Mouse (Mus musculus) CH12.LX (cell line): ENCODE results near the gene Sypl. TPM values are rescaled to one million over a fixed set of nuclear protein-coding genes. Genes with fewer than 3 reads are reported as not detected.

Experiments
- DNase-seq: peaks from one replicate; pipeline ENCODE4 v3.0.0-alpha.2; 2013; ENCODE audit errors: extremely low read depth
- H3K27ac ChIP-seq: 2 replicates; pipeline ENCODE4 v1.5.1; 2012; ENCODE audit warnings: low read depth, mild to moderate bottlenecking, control low read depth, moderate library complexity; ENCODE audit not compliant: insufficient read depth
- H3K27me3 ChIP-seq: replicated peaks from 2 replicates; pipeline ENCODE3; 2012; ENCODE audit warnings: inconsistent platforms
- H3K36me3 ChIP-seq, 2 experiments: replicated peaks in 1 of 2; 2 replicates each; pipeline versions ENCODE3 to v1.6.1; 2012; ENCODE audit warnings: inconsistent platforms in 1 of 2, low read length in 1 of 2, mild to moderate bottlenecking in 1 of 2, mixed read lengths in 1 of 2, moderate library complexity in 1 of 2; ENCODE audit not compliant: control insufficient read depth in 1 of 2, insufficient read depth in 1 of 2
- H3K4me1 ChIP-seq, 2 experiments: 2 replicates each; pipeline ENCODE4 v1.6.1; 2012; ENCODE audit warnings: inconsistent platforms in 1 of 2, moderate library complexity in 1 of 2; ENCODE audit not compliant: insufficient read depth in 2 of 2, control insufficient read depth in 1 of 2
- H3K4me2 ChIP-seq: 2 replicates; pipeline ENCODE4 v1.6.1; 2012; ENCODE audit warnings: low read depth, mild to moderate bottlenecking, control low read depth; ENCODE audit not compliant: poor library complexity, insufficient read depth, severe bottlenecking
- H3K4me3 ChIP-seq, 3 experiments: fragments of 150-350 bp in 1 of 3; sonication (generic) in 1 of 3; replicated peaks in 1 of 3; 2 replicates each; pipeline versions ENCODE3 to v1.5.1; 2011 to 2012; ENCODE audit warnings: low read depth in 2 of 3, low read length in 2 of 3, mild to moderate bottlenecking in 2 of 3, moderate library complexity in 2 of 3, control low read depth in 1 of 3, improper control_type of control experiment in 1 of 3, inconsistent platforms in 1 of 3, mixed read lengths in 1 of 3; ENCODE audit not compliant: poor library complexity in 1 of 3
- H3K79me2 ChIP-seq: replicated peaks from 2 replicates; pipeline ENCODE4 v1.6.1; 2012; ENCODE audit warnings: mild to moderate bottlenecking, moderate library complexity; ENCODE audit not compliant: control insufficient read depth, poor library complexity, insufficient read depth, severe bottlenecking; ENCODE audit errors: extremely low read depth
- H3K9ac ChIP-seq: 2 replicates; pipeline ENCODE4 v1.6.1; 2012; ENCODE audit warnings: low read depth, mild to moderate bottlenecking, control low read depth, moderate library complexity; ENCODE audit not compliant: insufficient read depth
- H3K9me3 ChIP-seq: replicated peaks from 2 replicates; pipeline ENCODE3; 2012; ENCODE audit warnings: low read length, inconsistent platforms, mixed read lengths
- BHLHE40 ChIP-seq: IDR thresholded peaks from 2 replicates; pipeline ENCODE4 v1.6.1; 2011; ENCODE audit warnings: mild to moderate bottlenecking, low read depth, low read length, improper control_type of control experiment
- E2F4 ChIP-seq: IDR thresholded peaks from 2 replicates; pipeline ENCODE4 v1.6.1; 2011; ENCODE audit warnings: low read depth, low read length, improper control_type of control experiment; ENCODE audit not compliant: insufficient replicate concordance
- ELF1 ChIP-seq: IDR thresholded peaks from 2 replicates; pipeline ENCODE4 v1.6.1; 2014; ENCODE audit warnings: low read depth, mild to moderate bottlenecking, inconsistent platforms, low read length, improper control_type of control experiment
- EP300 ChIP-seq: IDR thresholded peaks from 2 replicates; pipeline ENCODE4 v1.6.1; 2011; ENCODE audit warnings: low read length, improper control_type of control experiment
- ETS1 ChIP-seq: conservative IDR thresholded peaks from 2 replicates; pipeline ENCODE4 v1.6.1; 2012; ENCODE audit warnings: low read depth, mild to moderate bottlenecking, inconsistent platforms, low read length, improper control_type of control experiment, moderate library complexity
- GABPA ChIP-seq: IDR thresholded peaks from 2 replicates; pipeline ENCODE4 v1.6.1; 2012; ENCODE audit warnings: low read depth, low read length, improper control_type of control experiment, inconsistent platforms; ENCODE audit not compliant: insufficient replicate concordance
- HCFC1 ChIP-seq: IDR thresholded peaks from 2 replicates; pipeline ENCODE4 v1.6.1; 2012; ENCODE audit warnings: low read depth, mild to moderate bottlenecking, inconsistent platforms, low read length, improper control_type of control experiment
- IRF4 ChIP-seq: IDR thresholded peaks from 2 replicates; pipeline ENCODE4 v1.6.1; 2014; ENCODE audit warnings: low read depth, mild to moderate bottlenecking, inconsistent platforms, low read length, improper control_type of control experiment
- JUN ChIP-seq: IDR thresholded peaks from 2 replicates; pipeline ENCODE4 v1.6.1; 2011; ENCODE audit warnings: low read depth, mild to moderate bottlenecking, low read length, improper control_type of control experiment, moderate library complexity; ENCODE audit not compliant: insufficient read depth
- MAFK ChIP-seq: IDR thresholded peaks from 2 replicates; pipeline ENCODE4 v1.6.1; 2011; ENCODE audit warnings: low read length, improper control_type of control experiment; ENCODE audit not compliant: insufficient replicate concordance
- MAX ChIP-seq: IDR thresholded peaks from 2 replicates; pipeline ENCODE4 v1.6.1; 2011; ENCODE audit warnings: low read length, improper control_type of control experiment
- MYC ChIP-seq: IDR thresholded peaks from 2 replicates; pipeline ENCODE4 v1.6.1; 2011; ENCODE audit warnings: low read depth, mild to moderate bottlenecking, improper control_type of control experiment, low read length
- NELFE ChIP-seq: IDR thresholded peaks from 2 replicates; pipeline ENCODE4 v1.6.1; 2011; ENCODE audit warnings: low read depth, low read length, improper control_type of control experiment
- NRF1 ChIP-seq: IDR thresholded peaks from 2 replicates; pipeline ENCODE4 v1.6.1; 2014; ENCODE audit warnings: low read depth, mild to moderate bottlenecking, inconsistent platforms, low read length, improper control_type of control experiment, moderate library complexity
- PAX5 ChIP-seq: IDR thresholded peaks from 2 replicates; pipeline ENCODE4 v1.6.1; 2012; ENCODE audit warnings: low read length, inconsistent platforms, mixed read lengths
- POLR2A ChIP-seq: IDR thresholded peaks from 2 replicates; pipeline ENCODE4 v1.6.1; 2011; ENCODE audit warnings: low read depth, mild to moderate bottlenecking, improper control_type of control experiment, low read length
- RAD21 ChIP-seq: IDR thresholded peaks from 2 replicates; pipeline ENCODE4 v1.6.1; 2011; ENCODE audit warnings: low read depth, mild to moderate bottlenecking, low read length, improper control_type of control experiment, moderate library complexity
- RCOR1 ChIP-seq: conservative IDR thresholded peaks from 2 replicates; pipeline ENCODE4 v1.6.1; 2012; ENCODE audit warnings: low read depth, mild to moderate bottlenecking, inconsistent platforms, low read length, improper control_type of control experiment
- SMC3 ChIP-seq: IDR thresholded peaks from 2 replicates; pipeline ENCODE4 v1.6.1; 2011; ENCODE audit warnings: low read depth, low read length, improper control_type of control experiment
- TBP ChIP-seq: conservative IDR thresholded peaks from 2 replicates; pipeline ENCODE4 v1.6.1; 2011; ENCODE audit warnings: low read depth, low read length, improper control_type of control experiment
- UBTF ChIP-seq: IDR thresholded peaks from 2 replicates; pipeline ENCODE4 v1.6.1; 2012; ENCODE audit warnings: low read depth, mild to moderate bottlenecking, inconsistent platforms, low read length, improper control_type of control experiment, moderate library complexity
- ZC3H11A ChIP-seq: IDR thresholded peaks from 2 replicates; pipeline ENCODE4 v1.6.1; 2012; ENCODE audit warnings: low read depth, mild to moderate bottlenecking, inconsistent platforms, low read length, improper control_type of control experiment
- ZKSCAN1 ChIP-seq: IDR thresholded peaks from 2 replicates; pipeline ENCODE4 v1.6.1; 2012; ENCODE audit warnings: low read depth, inconsistent platforms, low read length, improper control_type of control experiment, borderline replicate concordance
- ZNF384 ChIP-seq: IDR thresholded peaks from 2 replicates; pipeline ENCODE4 v1.6.1; 2012; ENCODE audit warnings: low read depth, low read length, improper control_type of control experiment, inconsistent platforms
- dilution Hi-C: fragments of 300-500 bp; cut with MboI; formaldehyde crosslinking; loops from 2 replicates; pipeline ENCODE4 v1.14.3; 2020; ENCODE audit warnings: low sequenced_read_pairs; ENCODE audit not compliant: extremely low pct_unique_long_range_greater_than_20kb, extremely low pct_ligation_motif_present
- in situ Hi-C: fragments of 300-500 bp; cut with MboI; formaldehyde crosslinking; loops from 3 replicates; pipeline ENCODE4 v1.14.3; 2019; ENCODE audit warnings: low sequenced_read_pairs, low pct_ligation_motif_present, low pct_unique_long_range_greater_than_20kb, mixed read lengths
- polyA plus RNA-seq: library from polyadenylated mRNA; unstranded; fragments of >175 nt; gene quantifications from 2 replicates; pipeline ENCODE4 v1.2.1, GENCODE M21; 2012; ENCODE audit warnings: low read depth; ENCODE audit not compliant: insufficient read length
- total RNA-seq, 2 experiments: library from RNA; depleted of rRNA; stranded (reverse); fragments of 300-350 nt in 1 of 2; fragments of >200 nt in 1 of 2; gene quantifications; 2 replicates each; pipeline ENCODE4 v1.2.3; 2012 to 2014

Gene Sypl
- total and polyA plus RNA-seq, 3 experiments: 7.5 to 33.4 (median 25.8) TPM

DNA sequence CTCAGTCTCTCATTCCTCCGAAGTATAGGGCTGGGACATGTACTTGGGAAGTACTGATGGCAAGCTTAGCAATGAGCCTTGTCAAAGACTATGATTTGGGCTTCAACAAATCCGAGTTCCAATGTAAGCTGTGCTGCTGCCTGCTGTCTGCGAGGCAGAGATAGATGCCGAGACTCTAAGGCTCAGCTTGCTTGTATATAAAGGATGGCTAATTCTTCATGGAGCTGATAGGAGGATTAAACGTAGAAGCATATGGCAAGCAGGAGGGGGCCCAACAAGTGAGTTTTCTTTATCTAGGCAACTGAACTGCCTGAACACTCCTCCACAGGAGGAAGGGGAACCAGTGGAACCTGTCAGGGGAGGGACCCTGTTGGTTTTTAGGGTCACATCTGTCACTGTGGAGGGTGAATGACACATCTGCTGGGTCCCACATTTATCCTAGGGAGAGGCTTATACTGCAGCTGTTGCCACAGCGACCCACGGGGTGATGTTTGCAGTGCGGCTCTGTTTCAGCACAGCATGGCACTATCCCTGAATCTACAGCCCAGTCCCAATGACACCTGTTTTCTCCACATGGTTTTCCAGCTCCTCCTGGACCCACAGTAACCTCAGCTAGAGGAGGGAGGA is 49.8 kb downstream of the Sypl start:
- TF ChIP-seq EP300: no peak
- TF ChIP-seq ZNF384: no peak
- no peak for TF ChIP-seq ELF1
- TF ChIP-seq MAFK: no peak
- TF ChIP-seq E2F4: no peak
- no peak for TF ChIP-seq ZKSCAN1
- TF ChIP-seq NRF1: no peak
- no peak for TF ChIP-seq UBTF
- TF ChIP-seq GABPA: no peak
- TF ChIP-seq SMC3: no peak
- TF ChIP-seq, all 38 proteins: peak for 0
- Histone ChIP-seq H3K9ac (no peak overlapping the region), H3K9me3 (no peaks in the 10 kb centered on the region), H3K27me3 (no peaks in the 10 kb centered on the region), H3K27ac (no peak overlapping the region), H3K4me2 (no peak overlapping the region), H3K4me3 (no peak overlapping the region), H3K36me3 (no peaks in the 10 kb centered on the region), H3K4me1 (peaks cover 5 to 33% of the 10 kb centered on the region in 2 experiments), H3K79me2 (no peaks in the 10 kb centered on the region)
- no peak for DNase-seq
- in situ Hi-C loops: no loop called here
- dilution Hi-C loops: no loop called here

DNA sequence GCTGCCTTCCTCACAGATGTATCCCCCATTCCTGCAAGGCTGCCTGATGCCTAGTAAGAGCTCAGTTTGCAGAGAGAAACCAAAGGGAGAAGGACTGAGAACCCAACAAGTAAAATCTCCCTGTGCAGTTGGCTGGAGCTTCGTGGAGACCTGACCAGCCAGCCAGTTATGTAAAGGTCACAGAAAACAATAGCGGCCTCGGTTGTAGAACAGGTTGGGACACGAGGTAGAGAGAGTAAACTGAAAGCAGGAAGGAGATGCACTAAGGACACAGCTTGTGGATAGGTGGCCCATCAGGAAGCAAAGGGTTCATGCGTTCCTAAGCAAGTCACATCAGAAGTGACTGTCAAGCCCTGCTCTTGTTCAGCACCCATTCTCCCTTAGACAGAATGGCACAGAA is 52.2 kb downstream of the Sypl start:
- Histone ChIP-seq H3K79me2 (no peaks in the 10 kb centered on the region), H3K27ac (no peak overlapping the region), H3K9me3 (no peaks in the 10 kb centered on the region), H3K4me2 (no peak overlapping the region), H3K4me1 (peaks cover 0 to 11% of the 10 kb centered on the region in 2 experiments; a peak in 2 of 4 replicates), H3K36me3 (no peaks in the 10 kb centered on the region), H3K9ac (no peak overlapping the region), H3K4me3 (no peak overlapping the region), H3K27me3 (no peaks in the 10 kb centered on the region)
- dilution Hi-C loops (no loop called here), in situ Hi-C loops (no loop called here)
- TF ChIP-seq ETS1 (no peak), IRF4 (no peak), TBP (no peak), PAX5 (no peak), UBTF (no peak), NRF1 (no peak), POLR2A (no peak), JUN (no peak), BHLHE40 (no peak), HCFC1 (no peak), E2F4 (no peak), MYC (no peak), NELFE (no peak), ZC3H11A (no peak), ELF1 (no peak), RAD21 (no peak), MAX (no peak), EP300 (no peak), RCOR1 (no peak)
- DNase-seq: no peak
